Mouse (Mus musculus): ENCODE results near the gene Tuba3a.

The Tuba3a gene

DNA sequence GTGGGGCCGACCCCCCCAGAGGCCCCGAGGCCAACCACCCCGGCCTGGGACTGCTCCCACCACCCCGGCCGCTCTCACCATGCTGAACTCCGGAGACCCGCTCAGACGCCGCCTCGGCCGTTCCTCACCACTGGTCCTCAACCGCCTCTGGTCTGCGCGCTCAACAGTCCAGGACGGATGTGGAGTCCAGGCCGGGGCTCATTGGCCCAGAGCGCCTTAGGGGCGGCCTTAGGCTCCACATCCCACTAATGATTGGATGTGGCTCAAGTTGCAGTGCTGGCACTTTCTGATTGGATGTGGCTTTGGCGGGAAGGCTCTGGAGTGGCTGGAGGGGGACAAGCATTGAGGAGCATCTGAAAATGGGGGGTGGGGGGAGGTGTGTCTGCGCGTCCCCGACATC is at the start of gene Tuba3a:
Tuba3a (minus strand) TSS at position 153 of the 400 bp plus-strand sequence.
- no peak for DNase-seq (ENCODE audit: low spot score)

DNA sequence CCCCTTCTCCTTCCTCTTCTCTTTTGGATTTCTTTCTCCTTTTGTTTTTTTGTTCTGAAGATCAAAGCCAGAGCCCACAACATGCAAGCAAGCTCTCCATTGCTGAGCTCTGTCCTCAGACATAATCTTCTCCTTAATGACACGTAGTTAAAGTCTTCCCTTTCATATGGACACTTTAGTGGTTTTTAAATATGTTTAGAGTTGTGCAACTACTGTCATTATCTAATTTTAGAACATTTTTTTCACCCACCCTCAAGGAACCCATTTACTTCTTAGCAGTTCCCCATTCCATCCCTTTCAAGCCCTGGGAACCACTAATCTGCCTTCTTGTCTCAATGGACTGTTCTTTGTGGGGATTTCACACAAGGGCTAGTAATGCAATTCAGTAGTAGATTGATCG is 48.5 kb upstream of the Tuba3a start:
- DNase-seq (ENCODE audit: low spot score) = no peak

DNA sequence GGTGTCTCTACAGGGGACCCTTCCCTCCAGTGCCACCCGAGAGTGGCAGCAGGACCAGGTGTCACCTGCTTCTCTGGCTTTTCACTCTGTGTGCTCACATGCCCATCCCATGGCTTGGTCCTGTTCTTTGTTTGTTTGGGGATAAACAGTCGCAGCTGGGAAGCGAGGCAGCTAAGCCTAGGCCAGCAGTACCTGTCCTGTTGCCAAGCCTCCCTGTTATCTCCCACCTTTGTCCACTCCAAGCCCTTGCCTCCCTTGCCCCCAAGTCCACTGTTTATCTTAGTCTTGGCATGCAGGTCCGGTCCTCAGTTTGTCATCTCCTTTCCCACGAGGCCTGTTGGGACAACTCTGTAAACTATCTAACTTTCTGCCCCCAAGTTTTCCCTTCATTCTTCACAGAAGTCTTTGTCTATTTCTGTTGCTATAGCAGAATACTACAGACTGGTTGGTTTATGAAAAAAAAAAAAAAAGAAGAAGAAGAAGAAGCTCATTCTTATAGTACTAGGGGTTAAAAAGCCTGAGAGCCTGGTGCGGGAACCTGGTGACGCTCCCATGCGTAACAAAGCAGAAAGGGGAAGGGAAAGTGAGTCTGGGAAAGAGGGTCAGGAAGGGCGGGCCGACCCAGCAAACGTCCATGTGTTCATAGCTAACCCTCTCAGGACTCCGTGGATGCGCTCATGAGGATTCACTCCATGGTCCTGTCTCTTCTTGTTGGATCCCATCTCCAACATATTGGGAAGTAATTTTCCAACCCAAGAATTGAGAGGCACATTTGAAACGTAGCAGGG is 47.5 kb upstream of the Tuba3a start:
- no peak for DNase-seq (ENCODE audit: low spot score)

DNA sequence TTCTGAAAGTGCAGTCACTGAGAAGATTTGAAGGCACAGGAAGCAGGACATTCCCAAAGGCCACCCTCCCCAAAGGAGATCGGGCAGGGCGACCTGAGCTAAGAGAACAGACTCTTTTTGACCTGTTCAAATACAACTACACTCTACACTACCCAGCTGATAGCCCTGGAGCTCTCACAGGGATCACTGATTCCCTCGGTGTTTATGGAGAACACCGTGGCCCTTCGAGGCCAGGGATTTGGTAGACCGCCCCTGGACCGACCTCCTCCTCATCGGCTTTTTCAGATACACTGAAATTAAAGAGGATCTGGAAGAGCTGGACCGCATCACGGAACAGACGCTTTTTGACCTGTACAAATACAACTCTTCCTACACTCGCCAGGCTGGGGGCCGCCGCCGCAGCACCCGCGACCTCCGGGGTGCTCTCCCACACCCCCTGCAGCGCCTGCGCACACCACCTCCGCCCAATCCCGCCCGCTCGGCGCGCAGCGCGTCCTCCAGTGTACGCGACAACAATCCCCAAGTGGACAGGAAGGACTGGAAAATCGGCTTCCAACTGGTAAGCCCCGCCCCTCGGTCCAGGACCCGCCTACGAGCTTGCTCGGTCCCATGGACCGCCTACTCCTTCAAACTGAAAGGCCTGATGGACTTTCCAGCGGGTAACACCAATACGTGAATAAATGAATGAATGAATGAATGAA is 44.9 kb upstream of the Tuba3a start:
- peak; percentile 95 for DNase-seq (ENCODE audit: low spot score)

DNA sequence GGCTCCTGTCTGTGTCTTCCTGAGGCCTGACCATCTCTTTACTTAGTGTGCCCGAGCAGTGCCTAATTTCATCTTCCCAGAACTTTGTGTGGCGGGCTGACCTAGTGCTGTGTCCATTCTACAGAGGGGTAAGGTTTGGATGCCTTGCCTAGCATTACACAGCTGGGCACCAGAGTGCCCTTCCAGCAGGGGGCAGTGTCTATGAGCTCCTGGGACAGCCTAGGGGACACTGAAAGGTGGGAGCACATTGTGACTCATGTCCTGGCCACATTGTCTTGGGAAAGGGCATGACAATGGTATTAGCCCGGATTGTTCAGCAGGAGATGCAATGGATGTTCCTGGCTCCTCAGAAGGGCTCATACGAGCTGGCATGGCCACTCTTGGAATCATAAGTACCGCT is 42.4 kb upstream of the Tuba3a start:
- DNase-seq (ENCODE audit: low spot score) = peak; percentile 75

DNA sequence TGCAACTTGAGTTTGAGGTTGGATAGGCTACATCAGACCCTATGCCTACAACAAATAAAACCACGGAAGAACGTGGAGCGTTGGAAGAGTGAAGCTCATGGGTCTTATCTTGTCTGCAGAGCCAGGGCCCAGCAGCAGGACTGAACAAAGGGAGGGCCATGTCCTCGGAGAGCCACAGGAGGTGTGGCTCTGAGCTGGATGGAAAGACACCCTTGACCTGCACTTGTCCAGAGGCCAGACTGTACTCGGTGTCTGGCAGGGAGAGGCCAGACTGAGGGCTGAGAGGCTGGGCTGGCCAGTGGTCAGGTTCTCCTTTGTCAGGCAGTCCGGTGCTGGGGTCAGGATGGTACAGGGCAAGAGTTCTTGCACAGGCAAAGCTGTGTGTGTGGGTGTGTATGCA is 39.5 kb upstream of the Tuba3a start:
- DNase-seq (ENCODE audit: low spot score) = no peak

DNA sequence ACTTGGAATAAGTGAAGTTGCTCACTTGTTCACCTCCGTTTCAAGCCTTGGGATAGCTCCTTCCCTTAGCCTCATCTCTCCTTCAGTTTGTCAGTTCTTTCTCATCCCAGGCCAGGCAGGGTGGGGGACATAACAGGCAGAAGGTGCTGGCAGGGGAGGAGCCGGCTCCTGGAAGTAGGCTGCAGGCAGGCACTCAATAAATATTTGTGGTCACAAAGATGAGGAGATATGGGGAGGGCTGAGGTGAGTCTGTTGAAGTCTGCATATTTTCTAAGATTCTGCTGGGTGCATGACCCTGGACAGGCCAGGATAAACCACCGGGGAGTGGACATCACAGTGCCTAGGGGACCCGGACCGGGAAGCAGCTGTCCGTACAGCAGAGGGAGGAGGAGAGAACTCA is 37.7 kb upstream of the Tuba3a start:
- DNase-seq (ENCODE audit: low spot score) = no peak

DNA sequence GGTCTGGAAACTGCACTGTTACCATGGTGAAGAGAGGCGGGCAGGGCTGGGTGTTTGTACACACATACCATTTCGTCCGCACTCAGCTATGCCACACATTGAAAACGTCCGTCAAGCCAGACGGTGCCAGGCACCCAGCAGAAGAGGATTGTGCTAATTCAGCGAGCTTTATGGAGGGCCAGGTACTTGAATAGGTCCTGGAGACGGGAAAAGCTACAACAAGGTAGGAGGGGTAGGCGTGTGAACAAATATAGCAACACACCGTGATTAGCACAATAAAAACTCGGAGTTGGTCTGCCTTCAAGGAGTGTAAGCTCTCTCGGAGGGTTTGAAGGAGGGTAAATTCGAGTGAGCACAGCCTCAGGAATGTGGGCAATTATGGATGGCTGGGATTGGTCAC is 37.0 kb upstream of the Tuba3a start:
- DNase-seq (ENCODE audit: low spot score) = peak; percentile 74

DNA sequence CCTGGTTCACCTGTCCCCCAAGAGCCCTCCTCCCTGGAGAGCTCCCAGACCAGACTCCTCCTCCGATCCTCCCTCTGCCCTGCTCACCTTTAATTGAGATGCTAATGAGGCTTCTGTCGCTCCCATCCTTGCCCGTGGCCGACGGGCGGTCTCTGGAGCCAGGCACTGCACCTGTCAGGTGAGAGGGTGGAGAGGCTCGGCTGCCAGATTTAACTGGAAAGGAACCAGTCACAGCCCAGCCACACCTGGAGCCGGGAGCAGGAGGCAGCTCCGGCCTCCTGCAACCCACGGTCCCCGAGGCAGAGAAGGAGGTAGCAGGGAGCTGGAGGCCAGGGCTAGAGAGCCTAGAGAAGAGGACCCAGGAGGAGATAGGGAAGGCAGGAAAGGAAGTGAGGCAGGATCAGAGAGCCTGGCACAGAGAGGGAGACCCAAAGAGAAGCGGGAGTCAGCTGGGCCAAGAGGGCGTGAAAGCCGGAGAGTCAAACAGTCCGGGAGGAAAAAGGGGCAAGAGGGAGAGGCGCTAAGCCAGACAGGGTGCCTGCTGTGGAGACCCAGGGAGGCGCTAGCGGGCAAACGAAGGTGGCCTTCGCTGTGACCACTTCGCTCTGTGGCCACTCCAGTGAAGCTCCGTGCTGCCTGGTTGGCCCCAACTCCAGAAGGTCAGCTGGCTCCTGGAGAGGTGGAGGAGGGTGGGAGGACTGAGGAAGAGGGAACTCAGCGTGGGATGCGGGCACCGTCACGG is 35.4 kb upstream of the Tuba3a start:
- peak; percentile 89 for DNase-seq (ENCODE audit: low spot score)

DNA sequence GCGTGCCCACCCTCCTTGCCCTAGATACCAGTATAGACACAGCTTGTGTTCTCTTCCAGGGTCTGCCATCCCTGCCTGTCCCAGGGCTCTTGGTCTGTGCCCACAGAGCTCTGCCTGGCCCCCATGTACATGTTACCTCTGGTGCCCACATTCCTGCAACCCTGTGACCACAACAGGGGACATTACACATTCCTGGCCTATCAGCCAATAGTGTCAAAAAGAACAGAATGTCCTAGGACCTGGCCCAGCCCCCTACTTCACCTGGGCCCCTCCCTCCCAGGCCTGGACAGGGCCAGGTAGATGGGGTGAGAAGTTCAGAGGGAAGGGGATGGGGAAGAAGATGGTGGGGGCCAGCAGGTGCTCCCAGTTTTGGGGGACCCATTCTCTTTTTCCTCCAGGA is 34.5 kb upstream of the Tuba3a start, which contains the start of gene Scnn1a:
Scnn1a (plus strand) TSS at position 337 of the 400 bp plus-strand sequence.
- DNase-seq (ENCODE audit: low spot score) = peak; percentile 89

DNA sequence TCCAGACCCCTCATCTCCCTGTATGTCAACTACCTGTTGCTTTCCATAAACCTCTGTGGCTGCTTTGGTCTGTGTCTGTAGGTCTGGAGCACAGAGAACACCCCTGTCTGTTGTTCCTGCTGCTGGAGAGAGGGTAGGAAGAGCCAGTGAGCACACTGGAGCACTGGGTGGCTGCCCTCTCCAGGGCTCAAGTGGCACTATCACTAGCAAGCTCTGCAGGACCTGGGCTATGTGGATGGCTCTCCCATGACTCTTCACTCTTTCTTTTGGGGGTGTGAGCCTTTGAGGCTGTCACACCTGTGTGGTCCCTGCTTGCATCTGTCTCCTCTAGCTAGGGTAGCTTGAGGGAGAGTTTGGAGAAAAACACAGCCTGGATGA is 34.1 kb upstream of the Tuba3a start:
- no peak for DNase-seq (ENCODE audit: low spot score)

DNA sequence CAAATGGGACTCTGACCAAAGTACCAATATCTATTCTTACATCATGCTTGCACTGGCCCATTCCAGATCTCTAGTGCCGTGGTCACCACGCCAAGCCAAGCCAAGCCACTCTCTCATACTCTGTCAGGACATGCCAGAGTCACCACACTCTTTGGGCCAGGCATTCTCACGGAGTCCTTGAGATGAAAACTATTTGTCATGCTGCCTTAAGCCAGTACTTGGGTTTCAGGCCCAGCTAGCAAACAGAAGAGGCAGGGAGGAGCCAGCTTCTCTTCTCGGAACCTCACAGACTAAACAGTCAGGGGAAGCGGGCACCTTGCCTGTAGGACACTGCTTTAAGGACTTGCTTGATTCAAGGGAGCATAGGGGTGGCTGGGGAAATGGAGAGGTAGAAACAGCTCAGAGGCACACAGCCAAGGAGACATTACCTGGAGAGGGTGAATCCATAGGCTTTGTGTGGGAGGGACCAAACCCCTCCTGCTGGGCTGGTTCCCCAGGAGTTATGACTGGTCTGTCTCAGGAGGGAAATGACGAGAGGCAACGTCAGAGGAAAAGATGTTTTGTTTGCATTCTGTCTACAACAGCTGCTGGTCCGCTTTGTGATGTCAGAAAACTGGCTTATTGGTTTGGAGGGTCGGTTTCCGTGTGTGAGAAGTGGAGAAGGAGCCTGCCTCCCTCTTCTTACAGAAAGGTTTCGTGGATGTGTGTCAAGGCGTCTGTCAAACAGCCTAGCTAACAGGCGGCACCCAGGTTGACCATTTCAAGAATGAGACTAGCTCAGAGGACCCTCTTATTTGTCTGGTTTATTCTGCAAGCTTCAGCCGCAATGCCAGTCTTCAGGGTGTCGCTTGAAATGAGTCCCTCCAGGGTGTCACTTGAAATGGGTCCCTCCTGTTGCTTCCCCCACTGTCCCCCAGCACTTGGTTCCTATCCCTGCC is 33.4 kb upstream of the Tuba3a start:
- peak; percentile 91 for DNase-seq (ENCODE audit: low spot score)

DNA sequence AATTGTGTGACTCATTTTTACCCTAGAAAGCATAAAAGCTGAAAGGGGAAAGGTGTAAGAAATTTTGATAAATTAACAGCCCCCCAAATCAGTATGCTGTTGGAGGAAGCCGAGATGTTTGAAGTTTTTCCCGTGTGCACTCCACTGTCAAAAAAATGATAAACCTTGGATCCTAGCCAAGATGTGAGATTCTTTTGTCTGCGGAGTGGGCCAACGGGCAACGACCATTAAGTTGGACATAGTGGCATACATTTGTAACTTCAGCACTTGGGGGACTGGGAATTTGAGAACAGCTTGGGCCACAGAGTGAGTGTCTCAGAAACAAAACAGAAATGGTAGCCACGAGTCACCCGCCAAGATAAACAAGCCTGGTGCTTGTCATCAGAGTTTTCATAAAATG is 31.2 kb upstream of the Tuba3a start:
- DNase-seq (ENCODE audit: low spot score) = no peak

DNA sequence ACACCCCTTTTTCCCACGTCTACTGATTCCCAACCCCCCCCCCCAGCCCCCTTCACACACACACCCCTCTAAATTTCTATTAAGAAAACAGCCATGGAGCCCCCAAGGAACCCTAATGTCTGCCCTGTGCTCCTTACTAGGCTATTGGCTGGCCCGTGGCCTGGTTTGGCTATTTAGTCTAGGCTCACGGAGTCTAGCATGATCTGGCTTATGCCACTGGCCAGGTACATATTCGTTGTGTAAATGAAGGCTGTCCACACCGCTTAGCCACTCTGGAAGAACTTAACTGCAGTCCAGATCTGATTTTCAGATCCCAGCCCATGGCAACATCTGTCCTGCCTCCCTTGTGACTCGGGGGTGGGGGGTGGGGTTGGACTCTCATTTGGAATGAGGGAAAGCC is 28.9 kb upstream of the Tuba3a start:
- DNase-seq (ENCODE audit: low spot score) = no peak

DNA sequence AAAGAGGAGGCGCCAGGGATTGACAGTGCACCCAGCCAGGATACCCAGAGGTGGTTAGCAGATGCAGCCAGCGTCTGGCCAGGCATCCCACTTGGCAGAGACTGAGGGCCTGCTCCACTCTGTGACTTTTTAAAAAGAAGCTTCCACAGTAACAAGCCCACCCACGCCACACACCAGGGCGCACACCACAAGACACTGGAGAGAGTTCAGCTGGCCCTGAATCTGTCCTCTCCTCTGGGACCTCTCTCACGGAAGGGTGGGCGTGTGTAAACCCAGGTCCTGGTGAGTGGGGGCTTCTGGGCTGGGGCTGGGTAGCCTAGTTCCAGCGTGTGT is 28.4 kb upstream of the Tuba3a start:
- DNase-seq (ENCODE audit: low spot score) = no peak

DNA sequence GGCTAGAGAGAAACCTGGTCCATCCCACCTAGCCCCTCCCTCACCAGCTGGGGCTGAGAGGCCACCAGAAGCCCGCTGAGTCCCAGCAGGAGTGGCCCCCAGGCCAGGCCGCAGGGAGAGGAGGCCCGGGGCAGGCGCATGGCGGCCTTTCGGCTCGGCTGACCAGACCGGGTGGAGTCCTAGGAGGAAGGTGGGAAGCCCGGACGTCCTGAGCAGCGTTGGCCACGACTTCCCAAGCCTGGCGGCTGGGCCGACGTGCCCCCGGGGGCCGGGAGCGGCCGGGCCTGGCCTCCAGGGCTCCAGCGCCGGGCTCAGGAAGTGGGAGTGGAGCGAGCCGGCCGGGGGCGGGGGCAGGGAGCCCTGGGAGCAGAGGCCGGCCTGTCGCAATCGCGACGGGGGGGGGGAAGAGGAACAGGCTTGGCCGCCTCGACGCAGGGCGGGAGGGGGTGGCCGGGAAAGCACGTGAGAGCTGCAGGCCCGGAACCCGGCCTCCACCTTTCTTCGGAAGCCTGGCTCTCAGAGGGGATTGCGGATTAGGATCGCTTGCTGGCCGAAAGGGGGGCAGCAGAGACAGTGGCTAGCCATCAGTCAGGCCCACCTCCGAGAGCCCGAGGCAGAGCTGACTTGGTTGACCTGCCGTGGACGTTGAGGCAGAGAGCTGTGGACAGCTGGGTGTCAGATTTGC is 27.8 kb upstream of the Tuba3a start, which contains the start of gene Ltbr:
Ltbr (minus strand) TSS at position 340 of the 685 bp plus-strand sequence.
- DNase-seq (ENCODE audit: low spot score) = peak; percentile 91

DNA sequence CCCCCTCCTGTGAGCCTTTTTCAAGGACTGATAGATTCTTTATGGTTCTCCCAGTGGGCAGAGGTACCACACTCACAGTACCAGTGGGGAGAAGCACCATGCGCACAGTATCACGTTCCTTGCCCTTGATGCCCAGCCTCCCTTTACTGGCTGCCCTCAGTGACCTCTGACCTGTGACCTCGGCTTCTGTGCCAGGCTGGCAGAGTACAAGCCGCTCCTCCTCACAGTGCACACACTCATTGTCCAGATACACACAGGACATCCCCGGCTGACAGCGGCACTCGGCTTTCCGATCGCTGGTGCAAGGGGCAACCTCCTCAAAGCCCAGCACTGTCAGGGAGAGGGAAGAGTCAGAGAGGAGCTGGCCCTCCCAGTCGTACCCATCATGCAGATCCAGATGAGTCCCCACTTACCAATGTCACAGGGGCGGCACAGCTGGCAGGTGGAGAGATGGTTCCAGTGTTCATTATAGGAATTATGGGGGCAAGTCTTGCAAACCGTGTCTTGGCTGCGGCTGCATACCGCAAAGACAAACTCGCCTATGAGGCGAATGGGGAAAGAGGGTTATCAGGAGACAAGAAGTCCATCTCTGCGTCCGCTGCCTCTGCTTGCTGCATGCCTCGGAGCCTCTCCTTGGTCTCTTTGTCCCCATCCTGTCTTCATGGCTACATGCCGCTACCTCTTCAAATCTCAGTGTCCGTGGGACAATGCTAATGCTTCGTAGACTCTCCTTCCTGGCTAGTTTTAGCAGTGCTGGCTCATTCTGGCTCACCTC is 26.9 kb upstream of the Tuba3a start:
- no peak for DNase-seq (ENCODE audit: low spot score)

DNA sequence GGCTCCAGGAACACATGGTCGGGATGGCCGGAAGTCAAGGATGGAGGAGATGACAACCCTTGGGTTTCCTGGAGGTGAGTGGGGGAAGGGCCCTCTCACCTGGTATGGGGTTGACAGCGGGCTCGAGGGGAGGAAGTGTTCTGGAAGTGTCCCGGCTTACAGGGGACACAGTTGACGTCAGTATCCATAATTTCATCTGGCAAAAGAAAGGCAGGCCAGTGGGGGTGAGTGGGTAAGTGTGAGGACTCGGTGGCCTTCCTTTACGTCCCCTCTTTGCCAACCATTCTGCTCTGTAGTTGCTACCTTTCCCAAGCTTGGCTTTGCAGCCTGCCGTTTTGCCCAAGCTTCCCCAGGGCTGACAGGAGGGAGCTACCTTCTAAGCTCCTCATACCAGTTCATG is 26.3 kb upstream of the Tuba3a start:
- no peak for DNase-seq (ENCODE audit: low spot score)

DNA sequence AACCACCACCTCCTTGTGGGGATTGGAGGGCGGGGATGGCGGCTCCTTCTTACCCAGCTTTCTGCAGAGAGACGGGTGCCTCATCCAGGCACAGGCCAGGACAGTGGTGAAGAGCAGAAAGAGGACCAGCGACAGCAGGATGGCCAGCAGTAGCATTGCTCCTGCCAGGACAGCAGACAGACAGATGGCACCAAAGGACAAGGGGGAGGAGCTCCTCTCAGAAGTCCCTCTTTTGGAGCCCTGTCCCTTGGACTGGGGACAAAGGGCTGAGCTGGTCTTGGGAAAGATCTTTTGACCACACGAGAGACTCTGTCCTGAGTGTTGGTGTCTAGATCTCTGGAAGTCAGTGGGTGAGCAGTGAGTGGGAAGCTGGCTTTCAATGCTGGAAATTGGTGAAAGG is 23.6 kb upstream of the Tuba3a start:
- DNase-seq (ENCODE audit: low spot score) = no peak

DNA sequence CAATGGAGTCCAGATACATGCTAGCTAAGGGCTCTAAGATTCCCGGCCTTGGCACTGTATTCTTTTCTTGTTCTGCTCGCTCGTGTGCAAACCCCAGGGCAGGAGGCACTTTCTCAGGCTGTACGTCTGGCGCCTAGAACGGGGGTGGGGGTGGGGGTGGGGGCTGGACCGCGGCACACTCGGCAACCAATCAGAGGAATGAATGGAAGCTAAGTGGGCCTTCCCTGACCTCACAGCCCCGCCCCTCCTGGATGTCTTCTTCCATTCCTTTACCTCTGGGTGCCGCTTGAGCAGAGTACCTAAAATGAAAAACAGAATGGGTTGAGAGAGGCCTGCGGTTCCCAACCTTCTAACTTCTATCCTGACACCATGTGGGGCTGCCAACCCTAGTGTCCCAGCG is 23.1 kb upstream of the Tuba3a start:
- DNase-seq (ENCODE audit: low spot score) = no peak
